Mouse (Mus musculus) olfactory bulb, adult 2 months (tissue): ENCODE results near the gene Erp27. TPM values are rescaled to one million over a fixed set of nuclear protein-coding genes. Genes with fewer than 3 reads are reported as not detected.

Experiments used
- H3K27ac ChIP-seq: fragments of 200-500 bp; 2 replicates; pipeline ENCODE4 v1.5.1; 2012; ENCODE audit warnings: low read depth, low read length; ENCODE audit not compliant: insufficient read depth
- H3K4me1 ChIP-seq: fragments of 200-500 bp; 2 replicates; pipeline ENCODE4 v1.6.1; 2012; ENCODE audit warnings: low read length; ENCODE audit not compliant: control insufficient read depth, insufficient read depth
- H3K4me3 ChIP-seq: fragments of 200-500 bp; 2 replicates; pipeline ENCODE4 v1.5.1; 2012; ENCODE audit warnings: mild to moderate bottlenecking, low read depth, low read length, moderate library complexity; ENCODE audit not compliant: insufficient read depth
- CTCF ChIP-seq: fragments of 200-500 bp; IDR thresholded peaks from 2 replicates; pipeline ENCODE4 v1.5.1; 2012; ENCODE audit warnings: low read depth, mild to moderate bottlenecking, low read length, moderate library complexity; ENCODE audit not compliant: insufficient read depth
- POLR2A ChIP-seq: fragments of 200-500 bp; IDR thresholded peaks from 2 replicates; pipeline ENCODE4 v1.6.1; 2012; ENCODE audit warnings: mild to moderate bottlenecking, low read depth, low read length, moderate library complexity; ENCODE audit not compliant: insufficient read depth
- WGBS: fragments of 180-500 bp; shearing (Covaris S2); methylation state at CpG from one replicate; pipeline ENCODE4 v1.1.7; 2018; 5-methylcytosine and 5-hydroxymethylcytosine counted together
- polyA plus RNA-seq: library from polyadenylated mRNA; stranded (reverse); fragments of >200 nt; gene quantifications from 2 replicates; pipeline ENCODE4 v1.2.4, GENCODE M21; 2012; ENCODE audit warnings: low replicate concordance; ENCODE audit not compliant: missing spikeins, insufficient read depth, insufficient read length

Gene Erp27
- polyA plus RNA-seq, 1 experiment, result not detected

GRCm38 (mm10) chr6:136954192-136954591 lies 32.2 kb upstream of the Erp27 start:
- Histone ChIP-seq H3K4me3 (no peak overlapping the region), H3K4me1 (no peaks in the 10 kb centered on the region), H3K27ac (no peak overlapping the region)
- 91% methylated on average over 6 of the region's 6 CpGs for WGBS
- TF ChIP-seq POLR2A (no peak), CTCF (no peak)

DNA sequence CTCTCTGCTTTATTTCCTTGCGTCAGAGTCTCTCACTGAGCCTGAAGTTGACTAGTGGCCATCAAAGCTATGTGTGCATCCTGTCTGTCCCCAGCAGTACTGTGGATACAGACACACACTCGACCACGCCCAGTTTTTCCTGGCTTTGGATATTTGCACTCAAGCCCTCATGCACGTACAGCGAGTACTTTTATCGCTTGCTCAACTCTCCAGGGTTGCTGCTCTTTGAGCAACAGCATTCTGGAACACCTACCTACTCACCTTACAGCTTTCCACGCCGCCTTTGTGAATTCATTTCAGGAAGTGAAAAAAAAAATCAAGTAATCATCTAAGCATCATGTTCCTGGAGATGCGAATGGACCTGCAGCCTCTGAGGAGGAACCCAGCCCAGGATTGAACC lies 30.9 kb upstream of the Erp27 start:
- TF ChIP-seq CTCF (no peak), POLR2A (no peak)
- H3K27ac ChIP-seq, result no peak overlapping the region
- 90% methylated on average over 9 of the region's 9 CpGs for WGBS
- no peaks in the 10 kb centered on the region for H3K4me1 ChIP-seq
- no peak overlapping the region for H3K4me3 ChIP-seq

GRCm38 (mm10) chr6:136950171-136950570 lies 28.2 kb upstream of the Erp27 start:
- H3K4me3 ChIP-seq, result no peak overlapping the region
- no peak overlapping the region for H3K27ac ChIP-seq
- TF ChIP-seq CTCF (no peak), POLR2A (no peak)
- WGBS, result 94% methylated on average over 2 of the region's 2 CpGs
- H3K4me1 ChIP-seq, result peaks cover 2% of the 10 kb centered on the region; the same call in 1 of the 2 replicates

GRCm38 (mm10) chr6:136947716-136948115 lies 25.7 kb upstream of the Erp27 start:
- peaks cover 2% of the 10 kb centered on the region; the same call in 1 of the 2 replicates for H3K4me1 ChIP-seq
- no peak for TF ChIP-seq POLR2A
- TF ChIP-seq CTCF, result no peak
- no peak overlapping the region for H3K4me3 ChIP-seq
- WGBS, result 45% methylated on average over 4 of the region's 4 CpGs
- H3K27ac ChIP-seq, result no peak overlapping the region

GRCm38 (mm10) chr6:136946943-136947342 lies 25.0 kb upstream of the Erp27 start:
- Histone ChIP-seq H3K4me3 (no peak overlapping the region), H3K27ac (no peak overlapping the region), H3K4me1 (peaks cover 2% of the 10 kb centered on the region; the same call in 1 of the 2 replicates)
- TF ChIP-seq CTCF (no peak), POLR2A (no peak)
- WGBS, result 26% methylated on average over 9 of the region's 9 CpGs

GRCm38 (mm10) chr6:136946241-136946640 lies 24.3 kb upstream of the Erp27 start:
- WGBS, result 86% methylated on average over 5 of the region's 5 CpGs
- no peak overlapping the region for H3K27ac ChIP-seq
- peaks cover 2% of the 10 kb centered on the region; the same call in 1 of the 2 replicates for H3K4me1 ChIP-seq
- TF ChIP-seq POLR2A (no peak), CTCF (no peak)
- no peak overlapping the region for H3K4me3 ChIP-seq

GRCm38 (mm10) chr6:136944511-136944910 lies 22.5 kb upstream of the Erp27 start:
- Histone ChIP-seq H3K4me1 (peaks cover 2% of the 10 kb centered on the region; the same call in 1 of the 2 replicates), H3K4me3 (no peak overlapping the region), H3K27ac (no peak overlapping the region)
- 85% methylated on average over 8 of the region's 8 CpGs for WGBS
- no peak for TF ChIP-seq CTCF
- no peak for TF ChIP-seq POLR2A

DNA sequence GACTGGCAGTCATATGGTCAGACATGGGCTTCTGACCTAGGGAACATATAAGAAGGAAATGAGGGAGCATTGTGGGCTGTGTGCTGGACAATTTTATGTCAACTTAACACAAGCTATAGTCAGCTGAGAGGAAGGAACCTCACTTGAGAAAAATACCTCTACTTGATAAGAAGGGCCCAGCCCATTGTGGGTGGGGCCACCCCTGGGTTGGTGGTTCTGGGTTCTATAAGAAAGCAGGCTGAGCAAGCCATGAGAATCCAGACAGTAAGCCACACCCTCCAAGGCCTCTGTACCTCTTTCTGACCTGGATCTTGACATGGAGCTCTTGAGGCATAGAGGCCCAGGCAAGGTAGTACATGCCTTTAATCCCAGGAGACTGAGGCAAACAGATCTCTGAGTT lies 21.4 kb upstream of the Erp27 start:
- no peak for TF ChIP-seq CTCF
- Histone ChIP-seq H3K27ac (no peak overlapping the region), H3K4me1 (peaks cover 6% of the 10 kb centered on the region), H3K4me3 (no peak overlapping the region)

DNA sequence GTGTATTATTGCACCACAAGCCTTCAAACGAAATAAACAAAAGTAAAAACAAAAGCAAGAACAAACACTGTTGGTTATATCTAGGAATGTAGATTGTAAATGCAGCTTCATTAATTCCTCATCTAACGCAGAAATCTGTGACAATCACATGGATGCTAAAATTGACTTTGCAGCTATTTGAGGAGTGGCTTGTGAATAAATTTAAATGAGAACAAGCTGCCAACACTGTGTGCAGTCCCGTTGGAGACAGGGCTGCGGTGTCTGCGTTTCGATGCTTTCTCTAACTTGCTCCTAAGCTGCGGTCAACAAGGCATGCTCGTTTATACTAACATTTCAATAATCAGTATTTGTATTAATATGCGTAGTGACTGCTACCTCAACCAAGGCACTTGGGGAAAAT lies 20.3 kb upstream of the Erp27 start:
- no peak overlapping the region for H3K27ac ChIP-seq
- WGBS, result 59% methylated on average over 9 of the region's 9 CpGs
- TF ChIP-seq POLR2A, result no peak
- TF ChIP-seq CTCF, result no peak
- H3K4me3 ChIP-seq, result no peak overlapping the region
- H3K4me1 ChIP-seq, result peaks cover 6% of the 10 kb centered on the region
